ENCODE assay signal across 25 mouse cellular contexts in the genomic region with DNA sequence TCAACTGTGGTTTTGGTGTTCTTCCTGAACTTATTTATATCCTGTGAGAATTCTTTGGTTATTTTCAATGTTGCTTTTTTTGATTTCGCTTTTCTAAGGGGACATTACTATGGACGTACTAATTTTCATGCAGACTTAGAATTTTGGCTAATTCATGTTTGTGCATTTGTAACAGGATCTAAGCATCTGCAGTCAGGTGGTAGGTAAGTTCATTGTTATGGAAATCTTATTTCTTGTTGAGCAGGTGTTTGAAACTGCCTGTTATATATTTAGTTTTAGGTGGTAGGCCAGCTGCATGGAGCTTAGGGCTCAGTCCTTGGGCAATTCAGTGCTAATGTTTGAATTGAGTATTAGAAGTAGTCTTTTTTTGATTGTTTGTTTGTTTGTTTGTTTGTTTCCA. TPM values are rescaled to one million over a fixed set of nuclear protein-coding genes. Genes with fewer than 3 reads are reported as not detected.
DNase-seq lines count a peak whose midpoint lies in the region; TF ChIP-seq lines count a peak whose summit lies in the region.
"Had no signal": no experiment of that assay in that cellular context is flagged by ENCODE, and none has a peak within 500 bp of the region (broad histone marks: within the 10 kb centered on the region; RNA-seq: fewer than 3 reads in every experiment).

No protein-coding gene starts in this region.

- H3K27ac ChIP-seq in heart, adult 2 months: 0 out of 2 replicates have a peak overlapping the region, but pooled peaks have one; percentile 34
- H3K27ac ChIP-seq in thymus, adult 2 months (ENCODE audit: control insufficient read depth, insufficient read depth, low read length): peak overlapping the region; percentile 47; the same call in 1 of the 2 replicates
- H3K27ac ChIP-seq: embryonic facial prominence, embryonic 13.5 days; embryonic facial prominence, embryonic 15.5 days; forebrain, embryonic 10.5 days; forebrain, embryonic 12.5 days had no signal

- DNase-seq in heart, adult 2 months: no peak
- DNase-seq in heart, postnatal 25 days (ENCODE audit: low spot score): no peak
- DNase-seq in thymus, adult 2 months: no peak
- DNase-seq in thymus, postnatal 36 days: no peak
- peak; percentile 80 for DNase-seq in A20 (ENCODE audit: low read depth, low spot score)
- peak; percentile 55 for DNase-seq in splenic B cell, adult 2 months (ENCODE audit: low read depth, low spot score)
- DNase-seq in gastrocnemius, postnatal 10 days: no peak
- DNase-seq: adrenal gland, adult 8-10 months; adrenal gland, postnatal 25 days; cerebellum, adult 11 months; cerebellum, adult 18-20 months; cerebellum, adult 8-10 months; cerebellum, adult 9-11 months; cerebellum, postnatal 14 days; cerebellum, postnatal 36 days; embryo, embryonic 11 days had no signal

- no peak for TF ChIP-seq POLR2A in heart, adult 2 months (IDR thresholded peaks at IDR 0.05; ENCODE audit: insufficient read depth, low read depth, low read length)
- no peak for TF ChIP-seq POLR2A in thymus, adult 2 months (IDR thresholded peaks at IDR 0.05; ENCODE audit: control insufficient read depth, extremely low read depth, insufficient read depth, low read length, poor library complexity)

- H3K4me3 ChIP-seq in heart, adult 2 months: no peak overlapping the region
- H3K4me3 ChIP-seq in thymus, adult 2 months (ENCODE audit: control insufficient read depth, insufficient read depth, low read length): no peak overlapping the region
- H3K4me3 ChIP-seq: embryonic facial prominence, embryonic 13.5 days; embryonic facial prominence, embryonic 15.5 days; erythroblast, embryonic 14.5 days; forebrain, embryonic 10.5 days; forebrain, embryonic 12.5 days had no signal

- TF ChIP-seq EP300 in heart, adult 2 months (IDR thresholded peaks at IDR 0.05; ENCODE audit: insufficient read depth, low read depth, low read length): no peak

- no peaks in the 10 kb centered on the region for H3K79me2 ChIP-seq in heart, adult 2 months (replicated peaks; ENCODE audit: control insufficient read depth, insufficient read depth, low read length)

- no peak overlapping the region for H3K9ac ChIP-seq in heart, adult 2 months (ENCODE audit: low read depth, low read length)
- H3K9ac ChIP-seq: embryonic facial prominence, embryonic 13.5 days; embryonic facial prominence, embryonic 15.5 days; forebrain, embryonic 12.5 days had no signal

- intact Hi-C loops in heart, adult 2 months (cut with DNase I): no loop called here
- intact Hi-C loops in heart, postnatal 25 days (cut with DNase I): no loop called here

- TF ChIP-seq CTCF in heart, adult 2 months (IDR thresholded peaks at IDR 0.05): no peak
- no peak for TF ChIP-seq CTCF in thymus, adult 2 months (IDR thresholded peaks at IDR 0.05; ENCODE audit: borderline replicate concordance, control insufficient read depth, extremely low read depth, insufficient read depth, low read length, poor library complexity)

- H3K27me3 ChIP-seq in heart, adult 2 months (ENCODE audit: control insufficient read depth, insufficient read depth, low read length): no peaks in the 10 kb centered on the region
- no peaks in the 10 kb centered on the region for H3K27me3 ChIP-seq in thymus, adult 2 months (ENCODE audit: control insufficient read depth, insufficient read depth, low read length)
- H3K27me3 ChIP-seq in splenic B cell, adult 2 months (ENCODE audit: control insufficient read depth, insufficient read depth, low read length, poor library complexity, severe bottlenecking): no peaks in the 10 kb centered on the region
- H3K27me3 ChIP-seq: embryonic facial prominence, embryonic 13.5 days; embryonic facial prominence, embryonic 15.5 days; forebrain, embryonic 12.5 days; Patski had no signal

- H3K36me3 ChIP-seq in heart, adult 2 months (ENCODE audit: control insufficient read depth, insufficient read depth, low read length): no peaks in the 10 kb centered on the region
- H3K36me3 ChIP-seq in thymus, adult 2 months (ENCODE audit: control insufficient read depth, insufficient read depth, low read length): no peaks in the 10 kb centered on the region
- H3K36me3 ChIP-seq in splenic B cell, adult 2 months (ENCODE audit: control insufficient read depth, insufficient read depth, low read length, poor library complexity, severe bottlenecking): no peaks in the 10 kb centered on the region
- H3K36me3 ChIP-seq: embryonic facial prominence, embryonic 13.5 days; embryonic facial prominence, embryonic 15.5 days; forebrain, embryonic 10.5 days; forebrain, embryonic 12.5 days; G1E had no signal

- 86% methylated on average over 2 of the region's 2 CpGs for WGBS in heart, adult 2 months
- WGBS in thymus, adult 2 months: 22% methylated on average over 2 of the region's 2 CpGs

- no peaks in the 10 kb centered on the region; the same call in 1 of the 2 replicates for H3K4me1 ChIP-seq in heart, adult 2 months (ENCODE audit: control insufficient read depth, insufficient read depth, low read length)
- no peaks in the 10 kb centered on the region; the same call in 1 of the 2 replicates for H3K4me1 ChIP-seq in thymus, adult 2 months (replicated peaks; ENCODE audit: control insufficient read depth, insufficient read depth, low read length)
- H3K4me1 ChIP-seq: embryonic facial prominence, embryonic 13.5 days; embryonic facial prominence, embryonic 15.5 days; forebrain, embryonic 10.5 days; forebrain, embryonic 12.5 days had no signal

RNA-seq across cellular contexts. Expression of gene Clec2d, which starts 13.0 kb away (rescaled TPM):
- 10 to 100 TPM; 28.7 to 40.7 TPM for total RNA-seq in heart, adult 2 months (2021)
- polyA plus RNA-seq in heart, adult 2 months (2012; rRNA removed): 32.4 and 47.0 TPM in 2 replicates
- 10 to 100 TPM; 36.3 to 40.3 TPM for total RNA-seq in heart, postnatal 25 days (2021)
- 43.1 and 91.5 TPM in 2 replicates for polyA plus RNA-seq in thymus, adult 2 months (2012; rRNA removed)
- 10 to 100 TPM; 45.3 to 49.5 TPM for total RNA-seq in gastrocnemius, postnatal 10 days (2021)
- total RNA-seq: G1E had no signal
- polyA plus RNA-seq: embryonic facial prominence, embryonic 11.5 days; erythroblast, embryonic 14.5 days; forebrain, embryonic 10.5 days; forebrain, embryonic 12.5 days; forebrain, embryonic 14.5 days; G1E had no signal

Comparison
In these comparisons a context has a peak if more than half of its experiments do, and no peak if none do; other contexts are left out.
1. DNase-seq: peak in A20 (single experiment) and splenic B cell, adult 2 months (single experiment); none in heart, adult 2 months (0 of 2), heart, postnatal 25 days (single experiment), thymus, adult 2 months (single experiment), thymus, postnatal 36 days (0 of 2) and gastrocnemius, postnatal 10 days (single experiment).